Mouse (Mus musculus) ES-E14 (cell line): Measurements from ENCODE around the gene Sypl. TPM values are rescaled to one million over a fixed set of nuclear protein-coding genes. Genes with fewer than 3 reads are reported as not detected.
A peak's percentile ranks its signal among the peaks of the same experiment; 100 is the strongest.

Source experiments
- DNase-seq: peaks from one replicate; pipeline ENCODE4 v3.0.0-alpha.2; 2013; ENCODE audit warnings: low read depth, low spot score
- H3K27ac ChIP-seq: 2 replicates; pipeline ENCODE4 v1.5.1; 2012; ENCODE audit warnings: low read depth, mild to moderate bottlenecking, low read length, moderate library complexity, mixed read lengths; ENCODE audit not compliant: poor library complexity, insufficient read depth, severe bottlenecking
- H3K36me3 ChIP-seq: 2 replicates; pipeline ENCODE4 v1.6.1; 2012; ENCODE audit warnings: mild to moderate bottlenecking, low read length, moderate library complexity, mixed read lengths; ENCODE audit not compliant: control insufficient read depth, poor library complexity, insufficient read depth, severe bottlenecking
- H3K4me1 ChIP-seq, 2 experiments: fragments of 150-350 bp in 1 of 2; sonication (generic) in 1 of 2; 2 replicates each; pipeline ENCODE4 v1.6.1; 2012; ENCODE audit warnings: low read length in 2 of 2, mild to moderate bottlenecking in 1 of 2, mixed read lengths in 1 of 2; ENCODE audit not compliant: control insufficient read depth in 2 of 2, insufficient read depth in 2 of 2, poor library complexity in 1 of 2
- H3K4me3 ChIP-seq, 2 experiments: fragments of 150-350 bp in 1 of 2; sonication (generic) in 1 of 2; 2 replicates each; pipeline ENCODE4 v1.5.1; 2012; ENCODE audit warnings: low read length in 2 of 2, low read depth in 1 of 2, mild to moderate bottlenecking in 1 of 2, mixed read lengths in 1 of 2; ENCODE audit not compliant: insufficient read depth in 1 of 2, poor library complexity in 1 of 2, severe bottlenecking in 1 of 2
- H3K9ac ChIP-seq: 2 replicates; pipeline ENCODE4 v1.6.1; 2012; ENCODE audit warnings: low read depth, mild to moderate bottlenecking, low read length, mixed read lengths; ENCODE audit not compliant: poor library complexity, insufficient read depth, severe bottlenecking
- H3K9me3 ChIP-seq: fragments of 150-350 bp; sonication (generic); 2 replicates; pipeline ENCODE4 v1.6.1; 2012; ENCODE audit warnings: low read depth, mild to moderate bottlenecking, low read length; ENCODE audit not compliant: control insufficient read depth, insufficient read depth
- CHD2 ChIP-seq: IDR thresholded peaks from 2 replicates; pipeline ENCODE4 v1.6.1; 2014; ENCODE audit warnings: mild to moderate bottlenecking, low read depth, low read length, inconsistent platforms
- HCFC1 ChIP-seq: IDR thresholded peaks from 2 replicates; pipeline ENCODE4 v1.6.1; 2012; ENCODE audit warnings: low read length, inconsistent platforms, borderline replicate concordance; ENCODE audit not compliant: insufficient read depth
- MAFK ChIP-seq: IDR thresholded peaks from 2 replicates; pipeline ENCODE4 v1.6.1; 2014; ENCODE audit warnings: mild to moderate bottlenecking, low read depth, low read length, inconsistent platforms; ENCODE audit not compliant: insufficient read depth
- ZC3H11A ChIP-seq: IDR thresholded peaks from 2 replicates; pipeline ENCODE4 v1.6.1; 2012; ENCODE audit warnings: low read depth, mild to moderate bottlenecking, inconsistent platforms, low read length, borderline replicate concordance
- ZNF384 ChIP-seq: IDR thresholded peaks from 2 replicates; pipeline ENCODE4 v1.6.1; 2012; ENCODE audit warnings: low read depth, low read length, inconsistent platforms
- in situ Hi-C, 2 experiments: fragments of 600-800 bp; cut with MboI; formaldehyde crosslinking; loops; one replicate each; pipeline ENCODE4 v1.15.1; 2025; ENCODE audit warnings: low sequenced_read_pairs in 2 of 2, inconsistent platforms in 1 of 2; ENCODE audit not compliant: unreplicated experiment in 2 of 2
- total RNA-seq: library from RNA; depleted of rRNA; stranded (reverse); fragments of 300-350 nt; gene quantifications from 2 replicates; pipeline ENCODE4 v1.2.3, GENCODE M21; 2012; rRNA removed

Gene Sypl
- total RNA-seq, 1 experiment = 29.2 TPM

GRCm38 (mm10) chr12:33027093-33027492 lies 73.4 kb downstream of the Sypl start:
- H3K27ac ChIP-seq = no peak overlapping the region
- DNase-seq = peak; percentile 73
- TF ChIP-seq HCFC1 (no peak), ZC3H11A (peak; percentile 95)
- no peaks in the 10 kb centered on the region for H3K36me3 ChIP-seq
- no peaks in the 10 kb centered on the region for H3K9me3 ChIP-seq
- in situ Hi-C loops = loop anchor here (5.0 kb wide), 2 partner anchors 240 to 245 kb away; no protein-coding TSS in a partner anchor
- no peak overlapping the region for H3K9ac ChIP-seq
- H3K4me1 ChIP-seq = peaks cover 0 to 4% of the 10 kb centered on the region in 2 experiments; a peak in 2 of 4 replicates
- no peak overlapping the region for H3K4me3 ChIP-seq

GRCm38 (mm10) chr12:33028109-33028691 lies 74.5 kb downstream of the Sypl start:
- Histone ChIP-seq H3K4me3 (peak overlapping the region; percentile 30 to 34; a peak in 2 of 4 replicates), H3K27ac (no peak overlapping the region), H3K9ac (no peak overlapping the region), H3K36me3 (no peaks in the 10 kb centered on the region), H3K4me1 (peaks cover 0 to 4% of the 10 kb centered on the region in 2 experiments; a peak in 2 of 4 replicates), H3K9me3 (no peaks in the 10 kb centered on the region)
- in situ Hi-C loops = loop anchor here (5.0 kb wide), 2 partner anchors 239 to 244 kb away; no protein-coding TSS in a partner anchor
- no peak for DNase-seq
- TF ChIP-seq ZC3H11A = no peak
- TF ChIP-seq HCFC1 = no peak
- TF ChIP-seq CHD2 = no peak

GRCm38 (mm10) chr12:33028708-33029107 lies 75.0 kb downstream of the Sypl start:
- Histone ChIP-seq H3K4me3 (peak overlapping the region; percentile 30 to 34; a peak in 2 of 4 replicates), H3K27ac (no peak overlapping the region), H3K9me3 (no peaks in the 10 kb centered on the region), H3K36me3 (no peaks in the 10 kb centered on the region), H3K4me1 (peaks cover 0 to 4% of the 10 kb centered on the region in 2 experiments; a peak in 2 of 4 replicates), H3K9ac (no peak overlapping the region)
- no peak for DNase-seq
- in situ Hi-C loops = loop anchor here (5.0 kb wide), 2 partner anchors 239 to 244 kb away; no protein-coding TSS in a partner anchor
- TF ChIP-seq MAFK (no peak), ZC3H11A (no peak), CHD2 (no peak), HCFC1 (no peak), ZNF384 (no peak)

Other genes with a start within 250 kb of the Sypl start
- gene Nampt, start 134.3 kb upstream of the Sypl start, total RNA-seq = 48.9 and 52.4 TPM in 2 replicates
- not detected in 2 replicates for gene Cdhr3, start 139.0 kb downstream of the Sypl start, total RNA-seq
- 3.9 and 4.9 TPM in 2 replicates for gene Atxn7l1, start 193.8 kb downstream of the Sypl start, total RNA-seq